Mouse (Mus musculus): ENCODE results near the gene Pgbd1. TPM values are rescaled to one million over a fixed set of nuclear protein-coding genes. Genes with fewer than 3 reads are reported as not detected.
"Not testable (repeated sequence)": the region's sequence is repeated elsewhere in the genome, so short reads cannot be mapped to it uniquely, and the experiment has no call there.

Pgbd1 gene
- under 1 TPM; 0.36 to 0.45 TPM for total RNA-seq (2021)
- long read RNA-seq, experiment 1, partial matches to known transcripts = 0 of 1 reads
- long read RNA-seq, experiment 1, other reads (novel, unspliced or antisense) = 1 of 1 reads
- long read RNA-seq, experiment 2 = 0 reads

GRCm38 (mm10) chr13:21440503-21441206 lies at the start of gene Pgbd1:
TSS of gene Pgbd1 (minus strand) at chr13:21441058.
- peak; percentile 56 to 60 for DNase-seq (ENCODE audit: low spot score in 2 of 2)

GRCm38 (mm10) chr13:21486881-21487280 lies 46.0 kb upstream of the Pgbd1 start:
- DNase-seq (ENCODE audit: low spot score in 2 of 2) = no peak

- peak; percentile 49 for DNase-seq (ENCODE audit: low spot score in 2 of 2)
These were observed 38.2 kb upstream of the Pgbd1 start, which contains the start of the genes Zkscan4 and Gm10065 for GRCm38 (mm10) chr13:21478759-21479670. TSS of gene Zkscan4 (plus strand) at chr13:21478907. TSS of gene Gm10065 (minus strand) at chr13:21479441.

GRCm38 (mm10) chr13:21472427-21472826 lies 31.6 kb upstream of the Pgbd1 start:
- no peak for DNase-seq (ENCODE audit: low spot score in 2 of 2)

- no peak for DNase-seq (ENCODE audit: low spot score in 2 of 2)
These were observed 28.2 kb upstream of the Pgbd1 start for GRCm38 (mm10) chr13:21469097-21469496.

- peak; percentile 80 for DNase-seq (ENCODE audit: low spot score in 2 of 2)
These were observed 27.5 kb upstream of the Pgbd1 start, which contains the start of gene Nkapl for GRCm38 (mm10) chr13:21468061-21469019. TSS of gene Nkapl (minus strand) at chr13:21468509.

DNA sequence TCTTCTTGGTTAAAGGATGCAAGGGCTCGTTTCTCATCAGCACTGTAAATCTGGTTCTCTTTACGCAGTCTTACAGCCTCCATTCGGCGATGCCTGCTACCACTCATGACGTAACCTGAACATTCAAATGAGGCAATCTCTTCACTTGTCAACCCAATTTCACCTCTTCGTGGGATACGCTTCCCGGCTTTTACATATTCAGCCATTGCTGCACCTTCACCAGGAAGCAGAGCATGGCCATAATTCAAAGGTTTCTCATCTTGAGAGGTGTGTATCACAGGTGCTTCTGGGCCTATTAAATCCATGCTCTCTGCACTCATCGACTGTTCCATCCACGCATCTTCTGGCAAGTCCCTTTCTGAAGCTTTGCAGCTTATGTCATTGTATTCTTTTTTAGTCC lies 26.5 kb upstream of the Pgbd1 start:
- DNase-seq (ENCODE audit: low spot score in 2 of 2) = no peak

DNA sequence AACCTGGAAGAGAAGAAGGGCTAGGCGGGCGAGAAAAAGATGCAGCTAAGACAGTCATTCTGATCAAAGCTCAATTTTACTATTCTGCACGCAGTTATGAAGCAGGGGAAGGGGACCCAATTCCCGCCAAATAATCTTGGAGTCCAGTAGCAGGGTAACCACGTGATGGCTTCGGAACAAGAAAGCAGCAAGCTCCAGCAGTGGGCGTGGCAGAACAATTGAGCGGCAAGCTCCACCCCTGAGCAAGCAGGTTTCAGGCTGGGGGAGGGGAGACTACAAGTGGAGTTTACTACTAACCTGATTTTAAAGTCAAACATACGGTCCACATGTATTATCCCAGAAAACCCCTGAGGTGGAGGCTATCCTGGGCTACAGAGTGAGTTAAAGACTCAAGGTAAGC lies 21.7 kb upstream of the Pgbd1 start:
- DNase-seq (ENCODE audit: low spot score in 2 of 2) = not testable (repeated sequence)

GRCm38 (mm10) chr13:21456347-21456746 lies 15.5 kb upstream of the Pgbd1 start:
- no peak for DNase-seq (ENCODE audit: low spot score in 2 of 2)

GRCm38 (mm10) chr13:21454133-21454532 lies 13.3 kb upstream of the Pgbd1 start:
- no peak for DNase-seq (ENCODE audit: low spot score in 2 of 2)

GRCm38 (mm10) chr13:21453449-21453848 lies 12.6 kb upstream of the Pgbd1 start, which contains the start of gene Zscan26:
TSS of gene Zscan26 (minus strand) at chr13:21453730.
- DNase-seq (ENCODE audit: low spot score in 2 of 2) = peak; percentile 80 to 81

- DNase-seq (ENCODE audit: low spot score in 2 of 2) = no peak
These were observed 12.2 kb upstream of the Pgbd1 start for GRCm38 (mm10) chr13:21453042-21453441.

DNA sequence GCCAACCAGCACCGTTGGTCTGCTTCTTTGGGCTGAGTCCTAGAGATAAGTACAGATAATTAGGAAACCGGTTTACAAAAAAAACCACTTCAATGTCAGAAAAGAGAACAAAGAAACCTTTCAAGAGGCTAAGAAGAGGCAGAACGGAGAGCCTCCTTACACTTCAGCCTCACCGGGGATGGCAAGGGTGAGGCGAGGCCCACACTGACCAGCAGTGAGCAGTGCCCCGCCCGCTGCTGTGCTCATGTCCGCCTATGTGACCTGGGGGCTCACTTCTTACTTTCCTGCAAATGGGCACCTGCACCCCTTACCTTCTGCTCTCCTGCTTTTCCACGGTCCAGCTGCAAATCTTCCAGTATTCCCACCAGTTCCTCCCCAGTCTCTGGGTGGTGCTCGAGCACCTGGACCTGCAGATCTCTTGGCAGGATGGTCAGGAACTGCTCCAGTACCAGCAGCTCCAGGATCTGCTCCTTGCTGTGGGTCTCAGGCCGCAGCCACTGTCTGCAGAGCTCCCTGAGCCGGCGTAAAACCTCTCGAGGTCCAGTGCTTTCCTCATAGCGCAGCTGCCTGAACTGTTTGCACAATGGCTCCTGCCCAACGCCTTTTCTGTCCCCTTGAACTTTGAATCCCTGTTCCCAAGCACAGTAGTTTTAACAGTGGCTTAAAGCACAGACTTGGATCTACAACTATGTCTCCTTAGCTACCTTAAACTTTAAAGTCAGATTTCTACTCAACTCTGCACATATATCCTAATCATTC lies 7.2 kb upstream of the Pgbd1 start:
- DNase-seq (ENCODE audit: low spot score in 2 of 2) = no peak

- no peak for DNase-seq (ENCODE audit: low spot score in 2 of 2)
These were observed 5.9 kb upstream of the Pgbd1 start for GRCm38 (mm10) chr13:21446796-21447195.

GRCm38 (mm10) chr13:21441207-21441572 lies 332 bp upstream of the Pgbd1 start:
- DNase-seq (ENCODE audit: low spot score in 2 of 2) = no peak

DNA sequence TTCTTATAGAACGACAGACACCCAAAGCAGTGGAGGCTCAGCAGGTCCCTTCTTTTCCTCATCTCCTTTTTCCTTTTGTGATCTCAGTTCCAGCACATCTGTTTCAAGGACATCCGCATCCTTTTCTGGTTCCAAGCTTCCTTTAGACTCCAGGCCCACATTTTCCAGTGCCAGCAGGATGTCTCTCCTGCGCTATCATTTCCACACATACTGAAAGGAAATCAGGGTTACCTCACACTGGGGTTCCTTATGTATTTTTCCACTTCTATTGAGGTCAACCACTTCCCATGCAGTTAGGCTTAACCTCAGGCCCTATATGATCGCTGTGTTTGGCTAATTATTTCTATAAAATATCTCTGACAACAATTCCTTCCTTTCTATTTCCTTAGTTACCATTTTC lies 5.4 kb downstream of the Pgbd1 start:
- no peak for DNase-seq (ENCODE audit: low spot score in 2 of 2)

DNA sequence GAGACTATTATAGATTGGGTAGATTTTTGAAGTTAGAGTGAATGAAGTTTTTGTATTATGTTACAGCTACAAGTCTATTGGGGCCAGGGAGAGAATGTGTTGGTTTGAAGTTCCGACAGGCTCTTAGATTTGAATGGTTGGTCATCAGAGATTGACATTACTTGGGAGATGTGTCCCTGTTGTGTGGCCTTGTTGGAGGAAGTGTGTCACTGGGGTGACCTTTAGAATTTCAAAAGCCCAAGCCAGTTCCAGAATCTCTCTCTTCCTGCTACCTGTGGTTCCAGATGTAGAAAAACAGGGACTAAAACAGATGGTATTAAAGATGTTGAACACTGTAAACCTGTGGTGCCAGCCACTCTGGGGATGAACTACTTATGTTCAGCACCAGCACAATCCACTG lies 13.2 kb downstream of the Pgbd1 start:
- DNase-seq (ENCODE audit: low spot score in 2 of 2) = no peak

- DNase-seq (ENCODE audit: low spot score in 2 of 2) = no peak
These were observed 17.6 kb downstream of the Pgbd1 start for GRCm38 (mm10) chr13:21423301-21423700.

GRCm38 (mm10) chr13:21418865-21419264 lies 22.0 kb downstream of the Pgbd1 start:
- DNase-seq (ENCODE audit: low spot score in 2 of 2) = no peak

All from adrenal gland, adult 18-20 months (tissue).